Mouse (Mus musculus): ENCODE measurements at regions not wholly inside any gene's neighbourhood (a gene's known extent, or its start where the extent isn't known, plus 50 kb on each side); places are given as distances from the start of the nearest gene placed in this dataset.

- H3K27me3 ChIP-seq: no peaks in the 10 kb centered on the region
- 65% methylated on average over 5 of the region's 5 CpGs for WGBS (ENCODE audit: insufficient replicate concordance)
- ATAC-seq (ENCODE audit: low read depth): no peak
Measured at GRCm38 (mm10) chr6:93391166-93391565, 447.9 kb upstream of the Adamts9 start.

GRCm38 (mm10) chr6:93371341-93371740 lies 428.0 kb upstream of the Adamts9 start:
- Histone ChIP-seq H3K27me3 (no peaks in the 10 kb centered on the region), H3K9me3 (replicated peaks) (no peaks in the 10 kb centered on the region), H3K36me3 (no peaks in the 10 kb centered on the region), H3K4me3 (replicated peaks) (no peak overlapping the region), H3K4me2 (no peak overlapping the region), H3K4me1 (replicated peaks) (no peaks in the 10 kb centered on the region), H3K27ac (no peak overlapping the region), H3K9ac (no peak overlapping the region)
- 59% methylated on average over 6 of the region's 6 CpGs for WGBS (ENCODE audit: insufficient replicate concordance)
- DNase-seq (no peak), ATAC-seq (ENCODE audit: low read depth) (no peak)

More at GRCm38 (mm10) chr6:93391166-93391565, 447.9 kb upstream of the Adamts9 start:
- Histone ChIP-seq H3K27ac (no peak overlapping the region), H3K9me3 (replicated peaks) (no peaks in the 10 kb centered on the region), H3K9ac (no peak overlapping the region), H3K4me3 (replicated peaks) (no peak overlapping the region), H3K4me1 (replicated peaks) (no peaks in the 10 kb centered on the region), H3K36me3 (no peaks in the 10 kb centered on the region), H3K4me2 (no peak overlapping the region)
- no peak for DNase-seq

- H3K4me1 ChIP-seq (replicated peaks): no peaks in the 10 kb centered on the region
- H3K27ac ChIP-seq: no peak overlapping the region
- H3K4me2 ChIP-seq: no peak overlapping the region
- H3K9me3 ChIP-seq (replicated peaks): no peaks in the 10 kb centered on the region
- ATAC-seq (ENCODE audit: low read depth) (no peak), DNase-seq (no peak)
- 47% methylated on average over 4 of the region's 4 CpGs for WGBS (ENCODE audit: insufficient replicate concordance)
- no peaks in the 10 kb centered on the region for H3K36me3 ChIP-seq
- H3K9ac ChIP-seq: no peak overlapping the region
- H3K27me3 ChIP-seq: no peaks in the 10 kb centered on the region
- no peak overlapping the region for H3K4me3 ChIP-seq (replicated peaks)
Measured at GRCm38 (mm10) chr6:93363846-93364245, 420.6 kb upstream of the Adamts9 start.

GRCm38 (mm10) chr6:93353353-93354125 lies 410.2 kb upstream of the Adamts9 start:
- H3K9ac ChIP-seq: no peak overlapping the region
- ATAC-seq (ENCODE audit: low read depth) (no peak), DNase-seq (no peak)
- H3K36me3 ChIP-seq: no peaks in the 10 kb centered on the region
- 64% methylated on average over 12 of the region's 12 CpGs for WGBS (ENCODE audit: insufficient replicate concordance)
- no peak overlapping the region for H3K4me3 ChIP-seq (replicated peaks)
- no peak overlapping the region for H3K27ac ChIP-seq
- no peaks in the 10 kb centered on the region for H3K4me1 ChIP-seq (replicated peaks)
- H3K27me3 ChIP-seq: no peaks in the 10 kb centered on the region
- no peaks in the 10 kb centered on the region for H3K9me3 ChIP-seq (replicated peaks)
- H3K4me2 ChIP-seq: no peak overlapping the region

- no peak overlapping the region for H3K27ac ChIP-seq
- ATAC-seq (ENCODE audit: low read depth) (no peak), DNase-seq (no peak)
- H3K9ac ChIP-seq: no peak overlapping the region
- no peaks in the 10 kb centered on the region for H3K4me1 ChIP-seq (replicated peaks)
- 62% methylated on average over 7 of the region's 7 CpGs for WGBS (ENCODE audit: insufficient replicate concordance)
- no peak overlapping the region for H3K4me2 ChIP-seq
- H3K4me3 ChIP-seq (replicated peaks): no peak overlapping the region
- H3K27me3 ChIP-seq: no peaks in the 10 kb centered on the region
- H3K9me3 ChIP-seq (replicated peaks): no peaks in the 10 kb centered on the region
- H3K36me3 ChIP-seq: no peaks in the 10 kb centered on the region
Measured at GRCm38 (mm10) chr6:93349936-93350700, 406.8 kb upstream of the Adamts9 start.

- WGBS (ENCODE audit: insufficient replicate concordance): 68% methylated on average over 3 of the region's 3 CpGs
- no peak for ATAC-seq (ENCODE audit: low read depth)
- no peak for DNase-seq
Measured at GRCm38 (mm10) chr6:93348141-93348540, 404.8 kb upstream of the Adamts9 start.

GRCm38 (mm10) chr6:93328683-93329082 lies 385.4 kb upstream of the Adamts9 start:
- no peak overlapping the region for H3K9ac ChIP-seq
- H3K27me3 ChIP-seq: no peaks in the 10 kb centered on the region
- H3K4me2 ChIP-seq: no peak overlapping the region
- no peaks in the 10 kb centered on the region for H3K36me3 ChIP-seq
- no peak overlapping the region for H3K4me3 ChIP-seq (replicated peaks)
- H3K9me3 ChIP-seq (replicated peaks): no peaks in the 10 kb centered on the region
- no peaks in the 10 kb centered on the region for H3K4me1 ChIP-seq (replicated peaks)
- no peak overlapping the region for H3K27ac ChIP-seq
- 59% methylated on average over 2 of the region's 2 CpGs for WGBS (ENCODE audit: insufficient replicate concordance)
- ATAC-seq (ENCODE audit: low read depth) (no peak), DNase-seq (no peak)

More at GRCm38 (mm10) chr6:93348141-93348540, 404.8 kb upstream of the Adamts9 start:
- Histone ChIP-seq H3K4me2 (no peak overlapping the region), H3K27ac (no peak overlapping the region), H3K9me3 (replicated peaks) (no peaks in the 10 kb centered on the region), H3K9ac (no peak overlapping the region), H3K36me3 (no peaks in the 10 kb centered on the region), H3K4me3 (replicated peaks) (no peak overlapping the region), H3K27me3 (no peaks in the 10 kb centered on the region), H3K4me1 (replicated peaks) (no peaks in the 10 kb centered on the region)

GRCm38 (mm10) chr6:93327930-93328329 lies 384.6 kb upstream of the Adamts9 start:
- no peak overlapping the region for H3K27ac ChIP-seq
- no peaks in the 10 kb centered on the region for H3K9me3 ChIP-seq (replicated peaks)
- H3K4me1 ChIP-seq (replicated peaks): no peaks in the 10 kb centered on the region
- no peak overlapping the region for H3K4me3 ChIP-seq (replicated peaks)
- no peaks in the 10 kb centered on the region for H3K36me3 ChIP-seq
- DNase-seq (no peak), ATAC-seq (ENCODE audit: low read depth) (no peak)
- no peak overlapping the region for H3K9ac ChIP-seq
- 72% methylated on average over 1 of the region's 1 CpGs for WGBS (ENCODE audit: insufficient replicate concordance)
- no peaks in the 10 kb centered on the region for H3K27me3 ChIP-seq
- H3K4me2 ChIP-seq: no peak overlapping the region

- H3K4me3 ChIP-seq (replicated peaks): no peak overlapping the region
- no peak overlapping the region for H3K4me2 ChIP-seq
- H3K4me1 ChIP-seq (replicated peaks): no peaks in the 10 kb centered on the region
- H3K9me3 ChIP-seq (replicated peaks): no peaks in the 10 kb centered on the region
- no peaks in the 10 kb centered on the region for H3K36me3 ChIP-seq
- WGBS (ENCODE audit: insufficient replicate concordance): 60% methylated on average over 3 of the region's 3 CpGs
- H3K9ac ChIP-seq: no peak overlapping the region
- DNase-seq (no peak), ATAC-seq (ENCODE audit: low read depth) (no peak)
- no peaks in the 10 kb centered on the region for H3K27me3 ChIP-seq
- H3K27ac ChIP-seq: no peak overlapping the region
Measured at GRCm38 (mm10) chr6:93323881-93324280, 380.6 kb upstream of the Adamts9 start.

- no peak for DNase-seq
- H3K9me3 ChIP-seq (replicated peaks): no peaks in the 10 kb centered on the region
Measured at GRCm38 (mm10) chr6:93314625-93315024, 371.3 kb upstream of the Adamts9 start.

GRCm38 (mm10) chr6:93305176-93305575 lies 361.9 kb upstream of the Adamts9 start:
- ATAC-seq (ENCODE audit: low read depth): no peak
- Histone ChIP-seq H3K9ac (no peak overlapping the region), H3K9me3 (replicated peaks) (no peaks in the 10 kb centered on the region), H3K27me3 (no peaks in the 10 kb centered on the region), H3K4me2 (no peak overlapping the region), H3K4me1 (replicated peaks) (no peaks in the 10 kb centered on the region), H3K4me3 (replicated peaks) (no peak overlapping the region), H3K27ac (no peak overlapping the region), H3K36me3 (no peaks in the 10 kb centered on the region)
- no peak for DNase-seq
- WGBS (ENCODE audit: insufficient replicate concordance): 42% methylated on average over 2 of the region's 2 CpGs

More at GRCm38 (mm10) chr6:93314625-93315024, 371.3 kb upstream of the Adamts9 start:
- no peak overlapping the region for H3K4me2 ChIP-seq
- no peak overlapping the region for H3K27ac ChIP-seq
- 57% methylated on average over 5 of the region's 5 CpGs for WGBS (ENCODE audit: insufficient replicate concordance)
- no peak overlapping the region for H3K4me3 ChIP-seq (replicated peaks)
- H3K9ac ChIP-seq: no peak overlapping the region
- H3K27me3 ChIP-seq: no peaks in the 10 kb centered on the region
- H3K36me3 ChIP-seq: no peaks in the 10 kb centered on the region
- ATAC-seq (ENCODE audit: low read depth): no peak
- no peaks in the 10 kb centered on the region for H3K4me1 ChIP-seq (replicated peaks)

All from liver, embryonic 13.5 days (tissue).